Mouse (Mus musculus): ENCODE data around the gene Mitf.

DNA sequence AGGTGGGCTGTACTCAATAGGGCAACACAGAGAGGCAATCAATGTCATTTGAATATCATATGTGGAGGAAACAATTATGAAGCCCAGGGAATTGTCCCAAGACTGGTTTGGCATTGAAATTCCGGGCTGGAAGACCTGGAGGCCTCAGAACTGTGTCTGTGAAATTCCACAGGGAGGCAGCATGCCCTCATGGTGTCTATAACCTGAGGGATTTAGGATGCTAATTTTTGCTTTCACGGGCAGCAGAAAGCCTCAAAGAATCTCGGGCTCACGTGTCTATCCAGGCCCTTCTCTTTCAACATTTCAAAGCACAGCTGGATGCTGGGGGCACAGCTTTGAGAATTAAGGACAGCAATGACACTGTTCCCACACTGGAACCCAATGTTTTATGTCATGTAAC lies 45.5 kb upstream of the Mitf start:
- no peak for TF ChIP-seq TAL1 (IDR thresholded peaks at IDR 0.05; ENCODE audit: low read length)
- TF ChIP-seq GATA1 (IDR thresholded peaks at IDR 0.05; ENCODE audit: low read length): no peak
